Mouse (Mus musculus): ENCODE data around the gene Sumo3. TPM values are rescaled to one million over a fixed set of nuclear protein-coding genes. Genes with fewer than 3 reads are reported as not detected.

The Sumo3 gene
- polyA plus RNA-seq, 1 experiment from 2014 or later = 282 TPM

GRCm38 (mm10) chr10:77634016-77634415, 28.1 kb downstream of the Sumo3 start:
- no peak overlapping the region; the same call in 1 of the 2 replicates for H3K27ac ChIP-seq (replicated peaks)
- H3K9ac ChIP-seq = no peak overlapping the region
- H3K36me3 ChIP-seq = peaks cover 18% of the 10 kb centered on the region

GRCm38 (mm10) chr10:77634452-77635231, 28.7 kb downstream of the Sumo3 start:
- H3K9me3 ChIP-seq = no peaks in the 10 kb centered on the region
- peak; percentile 78; the same call in 1 of the 2 replicates for ATAC-seq (ENCODE audit: low FRiP score, low read depth)
- peaks cover 18% of the 10 kb centered on the region for H3K36me3 ChIP-seq
- no peak overlapping the region for H3K4me2 ChIP-seq
- H3K9ac ChIP-seq = no peak overlapping the region
- 44% methylated on average over 13 of the region's 13 CpGs for WGBS
- H3K4me3 ChIP-seq = no peak overlapping the region
- no peak overlapping the region for H3K27ac ChIP-seq (replicated peaks)
- peaks cover 15% of the 10 kb centered on the region for H3K4me1 ChIP-seq (replicated peaks)
- H3K27me3 ChIP-seq = no peaks in the 10 kb centered on the region

More at GRCm38 (mm10) chr10:77634016-77634415, 28.1 kb downstream of the Sumo3 start:
- no peak overlapping the region for H3K4me3 ChIP-seq
- H3K4me2 ChIP-seq = no peak overlapping the region
- H3K4me1 ChIP-seq (replicated peaks) = peaks cover 14% of the 10 kb centered on the region
- 75% methylated on average over 6 of the region's 6 CpGs for WGBS
- ATAC-seq (ENCODE audit: low FRiP score, low read depth) = no peak
- H3K9me3 ChIP-seq = no peaks in the 10 kb centered on the region
- no peaks in the 10 kb centered on the region for H3K27me3 ChIP-seq

GRCm38 (mm10) chr10:77636234-77636922, 30.5 kb downstream of the Sumo3 start:
- no peak for ATAC-seq (ENCODE audit: low FRiP score, low read depth)
- H3K4me1 ChIP-seq (replicated peaks) = peaks cover 15% of the 10 kb centered on the region
- no peaks in the 10 kb centered on the region for H3K9me3 ChIP-seq
- H3K36me3 ChIP-seq = peaks cover 18% of the 10 kb centered on the region
- H3K27me3 ChIP-seq = no peaks in the 10 kb centered on the region
- H3K4me2 ChIP-seq = no peak overlapping the region
- no peak overlapping the region for H3K4me3 ChIP-seq
- H3K27ac ChIP-seq (replicated peaks) = no peak overlapping the region
- WGBS = 89% methylated on average over 7 of the region's 7 CpGs
- H3K9ac ChIP-seq = no peak overlapping the region

GRCm38 (mm10) chr10:77638956-77639355, 33.1 kb downstream of the Sumo3 start:
- Histone ChIP-seq H3K4me3 (no peak overlapping the region), H3K9me3 (no peaks in the 10 kb centered on the region), H3K36me3 (peaks cover 22% of the 10 kb centered on the region), H3K4me2 (no peak overlapping the region), H3K27me3 (no peaks in the 10 kb centered on the region), H3K9ac (no peak overlapping the region), H3K27ac (replicated peaks) (no peak overlapping the region), H3K4me1 (replicated peaks) (peaks cover 13% of the 10 kb centered on the region)
- WGBS = 66% methylated on average over 6 of the region's 6 CpGs
- ATAC-seq (ENCODE audit: low FRiP score, low read depth) = no peak

GRCm38 (mm10) chr10:77643160-77643559, 37.3 kb downstream of the Sumo3 start:
- Histone ChIP-seq H3K36me3 (peaks cover 39% of the 10 kb centered on the region), H3K4me3 (no peak overlapping the region), H3K4me2 (no peak overlapping the region), H3K27me3 (no peaks in the 10 kb centered on the region), H3K9me3 (no peaks in the 10 kb centered on the region), H3K9ac (no peak overlapping the region), H3K4me1 (replicated peaks) (peaks cover 5% of the 10 kb centered on the region; the same call in 1 of the 2 replicates), H3K27ac (replicated peaks) (no peak overlapping the region)
- no peak for ATAC-seq (ENCODE audit: low FRiP score, low read depth)
- 78% methylated on average over 7 of the region's 7 CpGs for WGBS

- H3K4me1 ChIP-seq (replicated peaks) = no peaks in the 10 kb centered on the region
- ATAC-seq (ENCODE audit: low FRiP score, low read depth) = no peak
- 93% methylated on average over 5 of the region's 5 CpGs for WGBS
- H3K27me3 ChIP-seq = no peaks in the 10 kb centered on the region
- no peak overlapping the region for H3K4me3 ChIP-seq
- no peak overlapping the region for H3K27ac ChIP-seq (replicated peaks)
- no peak overlapping the region for H3K9ac ChIP-seq
- H3K36me3 ChIP-seq = peaks cover 39% of the 10 kb centered on the region
- H3K4me2 ChIP-seq = no peak overlapping the region
- no peaks in the 10 kb centered on the region for H3K9me3 ChIP-seq
These were observed 39.7 kb downstream of the Sumo3 start for GRCm38 (mm10) chr10:77645571-77645970.

- Histone ChIP-seq H3K36me3 (peaks cover 30% of the 10 kb centered on the region), H3K4me3 (no peak overlapping the region), H3K4me1 (replicated peaks) (no peaks in the 10 kb centered on the region), H3K9me3 (no peaks in the 10 kb centered on the region), H3K9ac (no peak overlapping the region), H3K4me2 (no peak overlapping the region), H3K27me3 (no peaks in the 10 kb centered on the region), H3K27ac (replicated peaks) (no peak overlapping the region)
- 75% methylated on average over 1 of the region's 1 CpGs for WGBS
- ATAC-seq (ENCODE audit: low FRiP score, low read depth) = no peak
These were observed 41.6 kb downstream of the Sumo3 start for GRCm38 (mm10) chr10:77647461-77647860.

- H3K4me1 ChIP-seq (replicated peaks) = no peaks in the 10 kb centered on the region
- no peak overlapping the region for H3K9ac ChIP-seq
- no peak overlapping the region for H3K4me2 ChIP-seq
- H3K9me3 ChIP-seq = no peaks in the 10 kb centered on the region
- ATAC-seq (ENCODE audit: low FRiP score, low read depth) = no peak
- H3K4me3 ChIP-seq = no peak overlapping the region
- WGBS = 85% methylated on average over 8 of the region's 8 CpGs
- H3K27ac ChIP-seq (replicated peaks) = no peak overlapping the region
- peaks cover 30% of the 10 kb centered on the region for H3K36me3 ChIP-seq
- H3K27me3 ChIP-seq = no peaks in the 10 kb centered on the region
These were observed 42.0 kb downstream of the Sumo3 start for GRCm38 (mm10) chr10:77647901-77648300.

- no peaks in the 10 kb centered on the region for H3K27me3 ChIP-seq
- H3K27ac ChIP-seq (replicated peaks) = no peak overlapping the region
- no peaks in the 10 kb centered on the region for H3K36me3 ChIP-seq
- H3K4me3 ChIP-seq = no peak overlapping the region
- H3K9ac ChIP-seq = no peak overlapping the region
- H3K4me1 ChIP-seq (replicated peaks) = no peaks in the 10 kb centered on the region
- no peaks in the 10 kb centered on the region for H3K9me3 ChIP-seq
- H3K4me2 ChIP-seq = no peak overlapping the region
- 79% methylated on average over 9 of the region's 9 CpGs for WGBS
- no peak for ATAC-seq (ENCODE audit: low FRiP score, low read depth)
These were observed 46.1 kb downstream of the Sumo3 start for GRCm38 (mm10) chr10:77652046-77652445.

- Histone ChIP-seq H3K27me3 (no peaks in the 10 kb centered on the region), H3K4me1 (replicated peaks) (0 out of 2 replicates have a peak, but pooled peaks cover 2% of the 10 kb centered on the region), H3K9ac (no peak overlapping the region), H3K9me3 (no peaks in the 10 kb centered on the region), H3K36me3 (no peaks in the 10 kb centered on the region), H3K4me3 (no peak overlapping the region), H3K27ac (replicated peaks) (no peak overlapping the region), H3K4me2 (no peak overlapping the region)
- WGBS = 61% methylated on average over 15 of the region's 15 CpGs
- ATAC-seq (ENCODE audit: low FRiP score, low read depth) = no peak
These were observed 52.5 kb downstream of the Sumo3 start for GRCm38 (mm10) chr10:77658286-77658994.

GRCm38 (mm10) chr10:77663949-77664665, 58.2 kb downstream of the Sumo3 start:
- Histone ChIP-seq H3K4me2 (peak overlapping the region; percentile 27), H3K9ac (no peak overlapping the region), H3K4me3 (no peak overlapping the region), H3K4me1 (replicated peaks) (no peaks in the 10 kb centered on the region), H3K9me3 (no peaks in the 10 kb centered on the region), H3K27me3 (no peaks in the 10 kb centered on the region), H3K36me3 (no peaks in the 10 kb centered on the region), H3K27ac (replicated peaks) (no peak overlapping the region)
- ATAC-seq (ENCODE audit: low FRiP score, low read depth) = peak; percentile 49; the same call in 1 of the 2 replicates
- WGBS = 57% methylated on average over 43 of the region's 43 CpGs
